Mouse (Mus musculus): ENCODE data around the gene Ces2b. TPM values are rescaled to one million over a fixed set of nuclear protein-coding genes. Genes with fewer than 3 reads are reported as not detected.

The Ces2b gene
- polyA plus RNA-seq (2014; fragmentation: Illumina TruSeq; extraction: RNeasy Lipid Tissue Mini Kit (QIAGEN cat#74804); ENCODE audit: low read depth, low replicate concordance), result not detected

GRCm38 (mm10) chr8:104831440-104831839 is at the start of gene Ces2b:
Gene Ces2b, plus strand, starts transcription at chr8:104831572.

GRCm38 (mm10) chr8:104846831-104847230 is 15.5 kb downstream of the Ces2b start, which contains the start of gene Ces2c:
Gene Ces2c, plus strand, starts transcription at chr8:104847068.

Other genes starting within 250 kb of the Ces2b start
- 8.2 TPM for gene Pdp2, start 240.1 kb upstream of the Ces2b start, polyA plus RNA-seq (2014; fragmentation: Illumina TruSeq; extraction: RNeasy Lipid Tissue Mini Kit (QIAGEN cat#74804); ENCODE audit: low read depth, low replicate concordance)
- 172 TPM for gene Cdh16, start 207.2 kb upstream of the Ces2b start, polyA plus RNA-seq (2014; fragmentation: Illumina TruSeq; extraction: RNeasy Lipid Tissue Mini Kit (QIAGEN cat#74804); ENCODE audit: low read depth, low replicate concordance)
- 4.0 TPM for gene Rrad, start 200.2 kb upstream of the Ces2b start, polyA plus RNA-seq (2014; fragmentation: Illumina TruSeq; extraction: RNeasy Lipid Tissue Mini Kit (QIAGEN cat#74804); ENCODE audit: low read depth, low replicate concordance)
- 30.6 TPM for gene Ciao2b, start 189.6 kb upstream of the Ces2b start, polyA plus RNA-seq (2014; fragmentation: Illumina TruSeq; extraction: RNeasy Lipid Tissue Mini Kit (QIAGEN cat#74804); ENCODE audit: low read depth, low replicate concordance)
- gene Ces2a, start 97.6 kb upstream of the Ces2b start, polyA plus RNA-seq (2014; fragmentation: Illumina TruSeq; extraction: RNeasy Lipid Tissue Mini Kit (QIAGEN cat#74804); ENCODE audit: low read depth, low replicate concordance), result 0.35 TPM
- 0.25 TPM for gene Ces2c, start 15.5 kb downstream of the Ces2b start, polyA plus RNA-seq (2014; fragmentation: Illumina TruSeq; extraction: RNeasy Lipid Tissue Mini Kit (QIAGEN cat#74804); ENCODE audit: low read depth, low replicate concordance)
- gene Ces2e, start 94.7 kb downstream of the Ces2b start, polyA plus RNA-seq (2014; fragmentation: Illumina TruSeq; extraction: RNeasy Lipid Tissue Mini Kit (QIAGEN cat#74804); ENCODE audit: low read depth, low replicate concordance), result 2.7 TPM
- gene Ces2f, start 115.8 kb downstream of the Ces2b start, polyA plus RNA-seq (2014; fragmentation: Illumina TruSeq; extraction: RNeasy Lipid Tissue Mini Kit (QIAGEN cat#74804); ENCODE audit: low read depth, low replicate concordance), result 0.53 TPM
- 6.7 TPM for gene Ces2g, start 130.1 kb downstream of the Ces2b start, polyA plus RNA-seq (2014; fragmentation: Illumina TruSeq; extraction: RNeasy Lipid Tissue Mini Kit (QIAGEN cat#74804); ENCODE audit: low read depth, low replicate concordance)
- not detected for gene Ces2h, start 169.3 kb downstream of the Ces2b start, polyA plus RNA-seq (2014; fragmentation: Illumina TruSeq; extraction: RNeasy Lipid Tissue Mini Kit (QIAGEN cat#74804); ENCODE audit: low read depth, low replicate concordance)
- not detected for gene Ces3a, start 217.0 kb downstream of the Ces2b start, polyA plus RNA-seq (2014; fragmentation: Illumina TruSeq; extraction: RNeasy Lipid Tissue Mini Kit (QIAGEN cat#74804); ENCODE audit: low read depth, low replicate concordance)